10 mouse cellular contexts compared by ENCODE assay signal in genomic region chr5:146232816-146233215, GRCm38 (mm10). TPM values are rescaled to one million over a fixed set of nuclear protein-coding genes. Genes with fewer than 3 reads are reported as not detected.
A peak's percentile ranks its signal among the peaks of the same experiment; 100 is the strongest.
DNase-seq lines count a peak whose midpoint lies in the region; ATAC-seq and TF ChIP-seq lines count a peak whose summit lies in the region.
"Had no signal": no experiment of that assay in that cellular context is flagged by ENCODE, and none has a peak within 500 bp of the region (broad histone marks: within the 10 kb centered on the region; RNA-seq: fewer than 3 reads in every experiment).

No protein-coding gene starts in this region.

- peaks cover 66% of the 10 kb centered on the region for H3K79me2 ChIP-seq in MEL (ENCODE audit: control insufficient read depth, insufficient read depth, low read length, poor library complexity)

- no peak for TF ChIP-seq EP300 in MEL (IDR thresholded peaks at IDR 0.05; ENCODE audit: low read depth in 1 of 2, low read length in 2 of 2)

- H3K4me1 ChIP-seq in heart, embryonic 11.5 days (ENCODE audit: control insufficient read depth, insufficient read depth, low read length), result peaks cover 7% of the 10 kb centered on the region; the same call in 1 of the 2 replicates
- H3K4me1 ChIP-seq in MEL (ENCODE audit: control insufficient read depth in 1 of 2, insufficient read depth in 2 of 2, low read length in 2 of 2), result peaks cover 14 to 20% of the 10 kb centered on the region in 2 experiments
- no peaks in the 10 kb centered on the region; the same call in 1 of the 2 replicates for H3K4me1 ChIP-seq in hindbrain, embryonic 11.5 days (replicated peaks; ENCODE audit: control insufficient read depth, insufficient read depth, low read length)
- H3K4me1 ChIP-seq in midbrain, embryonic 10.5 days, result peaks cover 23% of the 10 kb centered on the region

- no peak for DNase-seq in heart, adult 8-10 months (ENCODE audit: low spot score)
- DNase-seq in MEL (ENCODE audit: low read depth, low spot score), result peak; percentile 58
- no peak for DNase-seq in hindbrain, embryonic 11.5 days (ENCODE audit: low spot score)
- no peak for DNase-seq in midbrain, embryonic 10.5 days (ENCODE audit: low spot score)
- DNase-seq in left cerebral cortex, postnatal 25 days (ENCODE audit: low spot score in 2 of 2), result no peak
- DNase-seq in spleen, postnatal 10 days (ENCODE audit: low spot score in 2 of 2), result no peak
- DNase-seq in layer of hippocampus, adult 9-10 months (ENCODE audit: low spot score), result no peak
- DNase-seq: kidney, adult 18-20 months had no signal

- ATAC-seq in heart, embryonic 11.5 days (replicated peaks; ENCODE audit: insufficient number of reproducible peaks, low FRiP score, low TSS enrichment), result no peak
- ATAC-seq in hindbrain, embryonic 11.5 days (ENCODE audit: low FRiP score), result no peak
- ATAC-seq: CD4-positive, CD25-positive, alpha-beta regulatory T cell, adult 4 months had no signal

- 66% methylated on average over 11 of the region's 11 CpGs for WGBS in heart, embryonic 11.5 days (ENCODE audit: insufficient replicate concordance)
- 80% methylated on average over 11 of the region's 11 CpGs for whole genome bisulfite sequencing in hindbrain, embryonic 11.5 days
- WGBS in midbrain, embryonic 10.5 days, result 86% methylated on average over 11 of the region's 11 CpGs

- TF ChIP-seq CTCF in MEL (IDR thresholded peaks at IDR 0.05 in 2 of 3, conservative IDR thresholded peaks at IDR 0.05 in 1 of 3; ENCODE audit: control insufficient read depth in 1 of 3, insufficient read depth in 1 of 3, low read depth in 2 of 3, low read length in 3 of 3, poor library complexity in 1 of 3, severe bottlenecking in 1 of 3), result no peak

- TF ChIP-seq POLR2A in MEL (IDR thresholded peaks at IDR 0.05; ENCODE audit: control insufficient read depth in 1 of 2, insufficient read depth in 1 of 2, low read depth in 1 of 2, low read length in 2 of 2, poor library complexity in 1 of 2), result no peak

- TF ChIP-seq RAD21 in MEL (IDR thresholded peaks at IDR 0.05; ENCODE audit: low read depth, low read length), result no peak

- H3K9ac ChIP-seq in heart, embryonic 11.5 days (ENCODE audit: low read depth, low read length), result no peak overlapping the region
- peak overlapping the region; percentile 85 for H3K9ac ChIP-seq in MEL (ENCODE audit: control insufficient read depth, low read depth, low read length, poor library complexity, severe bottlenecking)
- no peak overlapping the region for H3K9ac ChIP-seq in hindbrain, embryonic 11.5 days (ENCODE audit: low read depth, low read length)

- no peak overlapping the region for H3K27ac ChIP-seq in heart, embryonic 11.5 days (ENCODE audit: low read depth, low read length)
- H3K27ac ChIP-seq in MEL (ENCODE audit: control insufficient read depth, low read depth, low read length), result no peak overlapping the region
- no peak overlapping the region for H3K27ac ChIP-seq in hindbrain, embryonic 11.5 days (ENCODE audit: low read depth, low read length)
- no peak overlapping the region for H3K27ac ChIP-seq in midbrain, embryonic 10.5 days (replicated peaks)

- no peaks in the 10 kb centered on the region for H3K9me3 ChIP-seq in heart, embryonic 11.5 days (replicated peaks; ENCODE audit: control insufficient read depth, low read length)
- no peaks in the 10 kb centered on the region for H3K9me3 ChIP-seq in MEL (replicated peaks; ENCODE audit: insufficient read depth, low read length)
- no peaks in the 10 kb centered on the region for H3K9me3 ChIP-seq in hindbrain, embryonic 11.5 days (ENCODE audit: control insufficient read depth, low read length)
- H3K9me3 ChIP-seq in midbrain, embryonic 10.5 days (replicated peaks), result no peaks in the 10 kb centered on the region

- no peaks in the 10 kb centered on the region for H3K27me3 ChIP-seq in heart, embryonic 11.5 days (ENCODE audit: control insufficient read depth, insufficient read depth, low read length)
- no peaks in the 10 kb centered on the region for H3K27me3 ChIP-seq in MEL (ENCODE audit: control insufficient read depth in 1 of 2, insufficient read depth in 2 of 2, low read length in 2 of 2)
- no peaks in the 10 kb centered on the region for H3K27me3 ChIP-seq in hindbrain, embryonic 11.5 days (ENCODE audit: control insufficient read depth, insufficient read depth, low read length)
- no peaks in the 10 kb centered on the region for H3K27me3 ChIP-seq in midbrain, embryonic 10.5 days (ENCODE audit: low read depth, poor library complexity, severe bottlenecking)

- peak overlapping the region; percentile 84; the same call in 1 of the 2 replicates for H3K4me3 ChIP-seq in heart, embryonic 11.5 days (ENCODE audit: low read depth, low read length)
- H3K4me3 ChIP-seq in MEL (ENCODE audit: control insufficient read depth in 1 of 2, insufficient read depth in 1 of 2, low read depth in 2 of 2, low read length in 2 of 2), result peak overlapping the region; percentile 64 to 85
- peak overlapping the region; percentile 9; the same call in 1 of the 2 replicates for H3K4me3 ChIP-seq in hindbrain, embryonic 11.5 days (ENCODE audit: low read depth, low read length)
- peak overlapping the region; percentile 87 for H3K4me3 ChIP-seq in midbrain, embryonic 10.5 days

- H3K36me3 ChIP-seq in heart, embryonic 11.5 days (ENCODE audit: control insufficient read depth, insufficient read depth, low read length), result no peaks in the 10 kb centered on the region
- peaks cover 13 to 37% of the 10 kb centered on the region in 2 experiments for H3K36me3 ChIP-seq in MEL (ENCODE audit: control insufficient read depth in 1 of 2, insufficient read depth in 2 of 2, low read length in 2 of 2)
- H3K36me3 ChIP-seq in hindbrain, embryonic 11.5 days (ENCODE audit: control insufficient read depth, insufficient read depth, low read length), result no peaks in the 10 kb centered on the region
- peaks cover 12% of the 10 kb centered on the region for H3K36me3 ChIP-seq in midbrain, embryonic 10.5 days

- intact Hi-C loops in left cerebral cortex, postnatal 25 days (cut with DNase I), result no loop called here

- peak overlapping the region; percentile 89 for H3K4me2 ChIP-seq in heart, embryonic 11.5 days
- H3K4me2 ChIP-seq in hindbrain, embryonic 11.5 days (replicated peaks; ENCODE audit: low read depth, low read length), result peak overlapping the region; percentile 37

TF ChIP-seq in MEL, 35 proteins besides CTCF, POLR2A, EP300 and RAD21:
- TF ChIP-seq UBTF (IDR thresholded peaks at IDR 0.05; ENCODE audit: borderline replicate concordance, insufficient read depth, low read depth, low read length) (0 out of 2 replicates have a peak, but pooled peaks have one; percentile 28), HCFC1 (IDR thresholded peaks at IDR 0.05; ENCODE audit: low read depth, low read length) (no peak), ZNF384 (IDR thresholded peaks at IDR 0.05; ENCODE audit: low read depth, low read length) (no peak), NRF1 (IDR thresholded peaks at IDR 0.05; ENCODE audit: insufficient read depth, low read depth, low read length, poor library complexity, severe bottlenecking) (no peak), MYC (IDR thresholded peaks at IDR 0.05; ENCODE audit: low read depth, low read length) (no peak), MAX (IDR thresholded peaks at IDR 0.05; ENCODE audit: low read length) (no peak), SIN3A (IDR thresholded peaks at IDR 0.05; ENCODE audit: low read length) (peak; percentile 52; the same call in 1 of the 2 replicates), GATA1 (IDR thresholded peaks at IDR 0.05; ENCODE audit: low read depth, low read length) (no peak), BHLHE40 (IDR thresholded peaks at IDR 0.05; ENCODE audit: borderline replicate concordance, low read depth, low read length) (no peak), MAFK (IDR thresholded peaks at IDR 0.05; ENCODE audit: borderline replicate concordance, low read depth, low read length) (no peak)

RNA-seq across cellular contexts. Expression of gene Cdk8, which starts 1.8 kb away (rescaled TPM):
- polyA plus RNA-seq in heart, embryonic 11.5 days (2014; fragmentation: Nextera tagmentation; extraction: Ambion mirVana), result 19.9 and 24.0 TPM in 2 replicates
- total RNA-seq in heart, adult 8-10 months (2022), result 10 to 100 TPM; 13.7 to 18.6 (median 16.9) TPM
- total RNA-seq in MEL (2012; rRNA removed), result 151 and 154 TPM in 2 replicates
- polyA plus RNA-seq in MEL (2012; ENCODE audit: insufficient read depth in 1 of 2, insufficient read length in 2 of 2, low read depth in 1 of 2, low replicate concordance in 2 of 2, missing spikeins in 1 of 2), result 100 to 1,000 TPM; 139 to 745 TPM
- 36.9 and 40.5 TPM in 2 replicates for polyA plus RNA-seq in hindbrain, embryonic 11.5 days (2014; fragmentation: Nextera tagmentation; extraction: Ambion mirVana)
- 22.4 and 24.2 TPM in 2 replicates for polyA plus RNA-seq in midbrain, embryonic 10.5 days (2016; fragmentation: Nextera tagmentation; extraction: Ambion mirVana)
- 10 to 100 TPM; 39.5 to 51.3 TPM for total RNA-seq in left cerebral cortex, postnatal 25 days (2021)

RNA-seq across cellular contexts. Expression of gene Rnf6, which starts 11.5 kb away (rescaled TPM):
- 29.8 and 40.7 TPM in 2 replicates for polyA plus RNA-seq in heart, embryonic 11.5 days (2014; fragmentation: Nextera tagmentation; extraction: Ambion mirVana)
- 10 to 100 TPM; 35.4 to 43.8 (median 40.9) TPM for total RNA-seq in heart, adult 8-10 months (2022)
- 52.5 and 57.3 TPM in 2 replicates for total RNA-seq in MEL (2012; rRNA removed)
- polyA plus RNA-seq in MEL (2012; ENCODE audit: insufficient read depth in 1 of 2, insufficient read length in 2 of 2, low read depth in 1 of 2, low replicate concordance in 2 of 2, missing spikeins in 1 of 2), result 10 to 100 TPM; 44.9 to 70.1 TPM
- 22.1 and 24.1 TPM in 2 replicates for polyA plus RNA-seq in hindbrain, embryonic 11.5 days (2014; fragmentation: Nextera tagmentation; extraction: Ambion mirVana)
- polyA plus RNA-seq in midbrain, embryonic 10.5 days (2016; fragmentation: Nextera tagmentation; extraction: Ambion mirVana), result 24.2 and 25.1 TPM in 2 replicates
- 10 to 100 TPM; 69.7 to 70.1 TPM for total RNA-seq in left cerebral cortex, postnatal 25 days (2021)

RNA-seq across cellular contexts. Expression of gene 1700001J03Rik, which starts 47.7 kb away (rescaled TPM):
- polyA plus RNA-seq in heart, embryonic 11.5 days (2014; fragmentation: Nextera tagmentation; extraction: Ambion mirVana), result not detected in 2 replicates
- under 1 TPM in 3 of 4 experiments, not detected in 1; 0.63 to 0.85 (median 0.63) TPM for total RNA-seq in heart, adult 8-10 months (2022)
- total RNA-seq in MEL (2012; rRNA removed), result not detected in 2 replicates
- under 1 TPM in 1 of 2 experiments, not detected in 1; 0.18 TPM for polyA plus RNA-seq in MEL (2012; ENCODE audit: insufficient read depth in 1 of 2, insufficient read length in 2 of 2, low read depth in 1 of 2, low replicate concordance in 2 of 2, missing spikeins in 1 of 2)
- not detected in 2 replicates for polyA plus RNA-seq in hindbrain, embryonic 11.5 days (2014; fragmentation: Nextera tagmentation; extraction: Ambion mirVana)
- polyA plus RNA-seq in midbrain, embryonic 10.5 days (2016; fragmentation: Nextera tagmentation; extraction: Ambion mirVana), result 0.34 TPM in 1 of 2 replicates, not detected in the other
- under 1 TPM in 1 of 2 experiments, not detected in 1; 0.83 TPM for total RNA-seq in left cerebral cortex, postnatal 25 days (2021)

Comparison
In these comparisons a context has a peak if more than half of its experiments do, and no peak if none do; other contexts are left out.
1. H3K4me3 ChIP-seq: peak in every context shown above with its lines; median percentile 87 in midbrain, embryonic 10.5 days; 84 in heart, embryonic 11.5 days; 74 in MEL; 9 in hindbrain, embryonic 11.5 days.